Mouse (Mus musculus) gastrocnemius, postnatal 36 days (tissue): ENCODE measurements at regions not wholly inside any gene's neighbourhood (a gene's known extent, or its start where the extent isn't known, plus 50 kb on each side); places are given as distances from the start of the nearest gene placed in this dataset.

Source experiments
- DNase-seq, 2 experiments: peaks; one replicate each; pipeline ENCODE4 v3.0.0; 2022
- intact Hi-C: fragments of 180-260 bp; cut with DNase I; formaldehyde crosslinking; loops from one replicate; pipeline ENCODE4 v1.15.1; 2025

DNA sequence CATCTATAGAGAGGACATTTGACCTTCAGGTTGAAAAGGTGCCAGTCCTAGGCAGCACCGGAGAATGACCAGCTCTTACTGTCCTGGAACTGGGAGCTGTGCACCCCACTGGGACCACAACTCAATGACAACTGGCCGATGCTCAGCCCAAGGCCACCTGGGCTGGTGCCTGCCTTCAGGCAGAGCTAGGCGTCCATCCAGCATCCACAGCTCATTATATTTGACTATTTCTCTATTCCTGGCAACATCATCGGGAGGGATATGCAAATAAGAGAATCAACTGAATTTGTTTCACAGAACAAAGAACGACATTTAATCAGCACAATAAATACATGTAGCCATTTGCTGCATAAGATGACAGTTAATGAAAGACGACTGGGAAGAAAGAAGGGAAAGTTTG lies 149.0 kb upstream of the Gli2 start:
- intact Hi-C loops, result no loop called here
- no peak for DNase-seq

DNA sequence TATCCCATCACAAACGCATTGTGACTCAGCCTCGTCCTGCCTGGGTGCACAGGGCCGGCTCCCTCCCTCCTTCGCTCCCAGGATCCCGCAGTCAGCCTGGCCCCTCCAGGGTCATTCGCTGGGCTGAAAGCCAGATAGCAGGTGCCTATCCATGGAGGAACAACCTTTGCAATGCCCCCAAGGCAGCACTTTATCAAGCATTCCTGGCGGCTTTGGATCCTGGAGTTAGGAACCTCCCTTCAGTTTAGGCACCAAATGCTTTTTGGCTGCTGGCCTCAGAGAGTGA lies 143.9 kb upstream of the Gli2 start:
- DNase-seq, result no peak
- intact Hi-C loops, result no loop called here

DNA sequence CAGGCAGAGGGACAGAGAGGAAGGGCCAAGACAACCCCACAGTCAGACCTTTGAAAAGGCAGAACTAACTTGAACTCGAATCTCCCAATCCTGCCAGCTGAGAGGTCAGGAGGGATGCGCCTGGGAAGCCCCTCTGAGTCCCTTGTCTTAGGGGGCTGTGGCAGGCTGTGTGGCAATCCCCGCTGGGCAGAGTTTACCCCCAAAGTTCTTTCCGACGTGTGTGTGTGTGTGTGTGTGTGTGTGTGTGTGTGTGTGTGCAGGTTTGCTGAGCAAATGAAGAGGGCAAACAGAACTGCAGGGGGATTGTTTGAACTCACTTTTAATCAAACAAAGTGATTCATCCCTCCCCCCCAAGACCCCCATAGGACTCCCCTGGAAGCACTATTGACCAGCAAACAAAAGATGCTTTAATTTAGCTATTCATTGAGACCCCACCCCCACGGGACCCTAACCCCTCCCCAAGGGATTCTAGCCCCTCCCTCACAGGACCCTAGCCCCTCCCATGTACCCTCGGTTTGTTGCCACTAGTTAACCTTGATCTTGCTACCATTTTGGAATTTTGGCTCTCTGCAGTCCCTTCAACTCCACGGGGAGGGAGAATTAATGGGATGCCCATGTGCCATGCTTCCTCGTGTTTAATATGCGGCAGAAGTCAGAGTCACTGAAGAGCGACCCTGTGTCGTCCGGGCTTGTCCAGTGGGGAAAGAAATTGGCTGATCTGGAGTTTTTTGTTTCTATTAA lies 143.4 kb upstream of the Gli2 start:
- DNase-seq, result no peak
- intact Hi-C loops, result no loop called here

DNA sequence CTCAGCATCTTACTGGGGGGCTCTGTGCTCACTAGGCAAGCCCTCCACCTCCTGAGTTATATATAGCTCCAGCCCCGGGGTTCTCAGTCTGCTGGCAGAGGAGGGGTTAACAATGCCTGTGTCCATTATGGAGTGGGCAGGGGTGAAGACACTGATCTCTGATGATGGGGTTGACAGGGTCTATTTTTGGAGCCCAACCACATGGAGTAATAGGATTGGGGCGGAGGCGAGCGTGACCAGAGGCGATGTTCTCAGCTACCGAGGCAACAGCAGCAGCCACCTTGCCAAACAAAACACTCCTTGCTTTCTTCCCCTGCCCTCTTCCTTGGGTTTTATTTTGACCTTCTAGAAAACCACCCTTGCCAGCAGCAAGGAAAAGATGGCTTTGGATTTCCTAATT lies 141.1 kb upstream of the Gli2 start:
- intact Hi-C loops, result no loop called here
- DNase-seq, result no peak

DNA sequence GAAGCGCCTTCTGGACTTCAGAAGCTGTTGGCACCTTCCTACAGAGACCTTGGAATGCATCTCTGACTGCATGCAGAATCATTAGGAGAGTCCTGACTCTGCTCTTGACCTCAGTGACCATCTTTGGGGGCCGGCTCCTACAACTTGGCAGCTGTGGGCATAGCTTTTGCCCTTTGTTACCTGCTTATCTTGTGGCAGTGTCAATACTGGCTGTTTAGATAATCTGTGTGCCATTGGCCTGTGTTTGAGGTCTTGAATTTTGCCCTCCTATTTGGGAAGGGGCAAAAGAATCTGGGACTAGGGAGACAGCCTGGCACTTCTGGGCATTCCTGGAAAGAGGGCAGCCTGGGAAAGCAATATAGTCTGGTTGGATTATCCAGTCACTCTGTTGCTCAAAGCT lies 137.8 kb upstream of the Gli2 start:
- intact Hi-C loops, result no loop called here
- no peak for DNase-seq

DNA sequence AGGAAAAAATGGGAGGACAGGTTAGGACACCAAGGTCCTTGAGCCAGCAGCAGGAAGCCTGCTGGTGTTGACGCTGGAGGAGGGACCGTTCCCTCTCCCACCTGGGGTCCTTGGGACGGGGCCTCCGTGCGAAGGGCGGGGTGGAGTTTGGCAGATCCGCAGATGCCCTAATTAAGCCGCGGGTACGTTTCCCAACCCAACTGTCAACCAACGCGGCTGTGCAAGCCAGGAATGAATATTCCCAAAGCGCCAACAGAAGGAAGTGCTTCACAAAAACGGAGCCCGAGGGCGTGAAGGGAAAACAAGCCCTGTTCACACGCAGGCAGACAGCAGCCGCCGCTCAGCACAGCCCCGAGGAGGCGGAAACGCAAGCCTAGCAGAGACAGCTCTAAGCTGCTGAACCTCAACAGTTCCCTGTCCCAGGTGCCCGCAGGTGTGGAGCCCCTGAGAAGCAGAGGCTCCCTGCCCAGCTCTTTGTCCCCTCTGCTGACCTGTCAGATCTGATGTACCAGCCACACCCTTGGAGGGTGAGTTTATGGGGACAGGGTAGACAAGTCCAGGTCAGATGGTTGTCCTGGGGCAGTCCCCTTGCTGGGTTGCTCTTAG lies 136.1 kb upstream of the Gli2 start:
- DNase-seq, result no peak
- intact Hi-C loops, result no loop called here

DNA sequence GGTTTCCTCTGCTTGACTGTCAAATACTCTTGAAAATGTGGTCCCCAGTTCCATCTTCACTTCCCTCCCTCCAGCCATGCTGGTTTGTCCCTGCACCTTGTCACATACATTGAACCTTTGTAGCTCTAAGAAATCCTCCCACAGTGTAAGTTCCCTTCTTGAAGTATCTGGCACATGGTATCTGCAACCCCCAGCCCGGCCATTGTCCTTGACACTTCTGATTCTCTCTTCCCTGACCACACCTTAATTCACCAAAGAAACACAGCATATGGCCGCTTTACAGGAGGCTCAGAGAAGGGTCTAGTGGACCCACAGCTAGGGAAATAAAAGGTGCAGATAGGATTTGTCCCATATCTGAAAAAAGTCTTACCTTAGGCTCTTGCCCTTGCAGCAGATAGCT lies 133.9 kb upstream of the Gli2 start:
- no peak for DNase-seq
- intact Hi-C loops, result no loop called here

DNA sequence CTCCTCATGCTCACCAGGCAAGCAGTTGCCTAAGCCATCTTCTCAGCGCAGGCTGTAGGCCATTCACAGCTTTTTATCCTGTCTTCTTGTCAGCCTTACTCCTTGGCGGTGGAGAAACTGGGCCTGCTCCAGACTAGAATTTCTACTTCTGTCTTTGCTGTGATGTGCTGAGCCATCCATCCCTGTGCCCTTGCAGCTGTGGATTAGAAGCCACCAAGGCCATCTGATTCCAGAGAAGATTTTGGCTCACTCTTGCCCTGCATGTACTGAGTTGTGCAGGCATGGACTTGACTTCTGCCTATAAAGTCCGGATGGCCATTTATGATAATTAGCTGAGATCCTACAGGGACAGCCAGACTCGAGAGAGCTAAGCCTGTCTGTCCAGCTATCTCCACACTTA lies 133.4 kb upstream of the Gli2 start:
- no peak for DNase-seq
- intact Hi-C loops, result no loop called here

DNA sequence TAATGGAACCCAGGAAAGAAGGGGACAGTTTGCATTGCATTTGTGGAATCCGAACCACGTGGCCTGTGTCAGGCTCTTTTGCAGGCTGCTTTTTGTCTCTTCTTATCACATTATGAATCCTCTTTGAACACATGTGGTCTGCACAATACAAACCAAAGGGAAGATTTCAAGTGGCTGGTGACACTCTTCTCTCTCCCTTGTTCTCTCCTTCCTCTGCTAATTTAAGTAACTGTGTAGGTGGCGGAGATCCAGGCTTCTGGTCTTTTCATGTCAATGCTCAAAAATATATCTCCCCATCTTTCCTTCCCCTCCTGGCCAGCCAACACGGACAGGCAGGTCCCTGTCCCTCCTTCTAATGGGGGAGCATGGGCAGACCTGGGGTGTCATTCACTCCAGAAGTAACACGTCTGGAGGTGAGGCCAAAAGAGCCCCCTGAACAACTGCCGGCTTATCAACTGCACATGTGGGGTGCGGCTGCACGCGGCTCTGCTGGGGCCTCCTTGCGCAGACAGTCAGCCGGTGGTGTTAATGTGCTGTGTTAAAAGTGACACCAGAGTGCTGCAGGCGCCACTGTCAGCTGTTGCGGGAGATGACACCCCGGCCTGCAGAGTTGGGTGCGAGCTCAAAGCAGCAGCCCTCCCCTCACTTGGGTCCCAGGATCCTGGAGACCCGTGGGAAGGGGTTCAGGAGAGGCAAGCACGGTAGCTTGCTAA lies 130.3 kb upstream of the Gli2 start:
- intact Hi-C loops, result no loop called here
- DNase-seq, result no peak

DNA sequence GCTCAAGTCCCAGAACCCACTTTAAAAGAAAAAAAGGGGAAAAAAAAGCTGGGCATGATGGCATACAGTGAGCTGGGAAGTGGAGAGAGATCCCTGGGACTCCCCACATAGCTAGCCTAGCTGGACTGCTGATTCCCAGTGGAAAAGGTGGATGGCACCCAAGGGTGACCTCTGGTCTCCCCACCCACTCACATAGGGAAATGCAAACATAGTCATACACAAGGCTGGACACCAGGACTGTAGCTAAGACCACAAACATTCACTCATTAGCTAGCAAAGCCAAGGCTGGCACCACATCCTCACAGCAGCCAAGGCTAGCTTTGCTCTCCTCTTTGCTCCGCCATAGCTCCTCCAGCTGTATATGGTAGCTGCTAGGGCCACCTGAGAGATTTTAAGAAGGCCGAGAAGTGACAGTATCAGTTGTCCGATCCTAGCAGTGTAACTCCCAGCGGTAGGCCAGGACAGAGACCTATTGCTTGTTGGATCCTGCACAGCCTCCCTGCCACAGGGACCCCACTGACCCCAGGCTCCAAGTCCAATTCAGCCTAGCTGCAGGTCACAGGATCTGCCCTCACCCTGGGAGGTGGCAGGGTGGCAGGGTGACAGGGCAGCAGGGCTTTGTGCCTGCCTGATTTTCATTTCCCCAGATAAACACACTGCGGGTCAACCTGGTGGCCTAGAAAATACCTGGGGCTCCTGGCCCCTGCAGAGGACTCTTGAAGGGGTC lies 119.8 kb upstream of the Gli2 start:
- intact Hi-C loops, result no loop called here
- DNase-seq, result no peak

DNA sequence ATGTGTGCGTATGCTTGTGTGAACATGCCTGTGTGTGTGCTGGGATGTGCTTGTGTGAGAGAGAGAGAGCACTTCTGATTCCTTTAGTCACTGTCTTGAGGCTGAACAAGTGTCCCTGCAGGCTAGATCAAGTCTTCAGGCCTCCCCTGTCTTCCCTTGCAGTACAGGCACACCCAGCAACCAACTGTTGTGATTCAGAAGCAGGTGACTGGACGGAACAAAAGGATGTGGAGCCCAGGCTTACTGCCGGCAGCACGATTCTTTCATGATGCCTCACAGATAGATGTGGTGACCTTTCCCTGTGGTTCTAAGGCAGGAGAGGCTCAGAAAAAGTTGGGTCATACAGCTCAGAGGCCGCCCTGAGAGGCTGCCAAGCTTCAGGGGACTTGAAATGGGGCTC lies 114.0 kb upstream of the Gli2 start:
- DNase-seq, result no peak
- intact Hi-C loops, result no loop called here

DNA sequence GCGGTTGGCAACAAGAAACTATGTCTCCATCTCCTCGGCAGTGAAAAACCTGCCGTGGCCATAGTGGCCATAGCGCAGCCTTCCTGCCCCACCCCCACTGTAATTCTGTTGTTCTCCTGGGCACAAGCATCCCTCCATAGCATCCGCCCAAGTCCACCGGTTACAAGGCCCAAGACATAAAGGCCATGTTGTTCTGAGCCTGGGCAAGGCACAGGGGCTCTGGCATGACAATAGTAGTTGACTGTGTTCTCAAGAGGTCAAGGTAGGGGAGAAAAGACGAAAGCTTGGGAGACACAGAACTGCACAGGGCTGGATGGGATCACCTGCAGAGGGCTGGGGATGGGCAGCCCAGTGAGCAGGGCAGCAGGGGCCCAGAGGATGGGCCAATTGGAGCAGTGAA lies 112.9 kb upstream of the Gli2 start:
- no peak for DNase-seq
- intact Hi-C loops, result no loop called here

DNA sequence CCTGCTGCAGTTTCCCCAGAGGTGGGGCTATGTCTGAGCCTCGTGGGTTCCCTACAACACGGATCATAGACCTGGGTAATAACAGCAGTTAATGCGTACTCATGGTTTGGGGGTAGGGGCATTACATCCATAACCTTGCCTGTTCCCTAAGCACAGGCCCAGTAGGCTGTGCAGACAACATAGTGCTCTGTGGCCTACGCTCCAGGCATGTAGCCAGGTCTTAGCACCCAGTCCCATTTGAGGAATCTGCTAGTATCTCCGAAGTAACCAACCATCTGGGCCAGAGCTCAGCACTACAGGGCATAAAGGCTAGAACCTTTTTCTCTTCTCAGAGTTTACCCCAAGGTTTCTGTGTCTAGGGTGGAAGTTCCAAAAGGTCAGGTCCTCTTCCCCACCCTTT lies 111.4 kb upstream of the Gli2 start:
- DNase-seq, result no peak
- intact Hi-C loops, result no loop called here

DNA sequence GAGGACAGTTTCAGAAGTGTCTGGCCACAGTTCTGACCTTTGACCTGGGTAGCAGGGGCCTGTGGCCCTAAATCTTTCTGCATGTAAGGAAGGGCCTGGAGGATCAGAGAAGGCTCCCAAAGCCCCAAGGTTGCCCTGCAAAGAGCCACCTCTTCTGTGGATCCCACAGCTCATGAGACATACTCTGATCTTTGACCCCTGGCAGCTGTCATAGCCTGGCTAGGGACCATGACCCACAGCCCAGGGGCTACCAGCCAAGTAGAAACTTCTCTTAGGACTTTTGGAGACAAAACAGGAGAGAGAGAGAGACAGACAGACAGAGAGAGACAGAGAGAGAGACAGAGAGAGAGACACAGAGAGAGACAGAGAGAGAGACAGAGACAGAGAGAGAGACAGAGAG lies 110.4 kb upstream of the Gli2 start:
- intact Hi-C loops, result no loop called here
- DNase-seq, result no peak

DNA sequence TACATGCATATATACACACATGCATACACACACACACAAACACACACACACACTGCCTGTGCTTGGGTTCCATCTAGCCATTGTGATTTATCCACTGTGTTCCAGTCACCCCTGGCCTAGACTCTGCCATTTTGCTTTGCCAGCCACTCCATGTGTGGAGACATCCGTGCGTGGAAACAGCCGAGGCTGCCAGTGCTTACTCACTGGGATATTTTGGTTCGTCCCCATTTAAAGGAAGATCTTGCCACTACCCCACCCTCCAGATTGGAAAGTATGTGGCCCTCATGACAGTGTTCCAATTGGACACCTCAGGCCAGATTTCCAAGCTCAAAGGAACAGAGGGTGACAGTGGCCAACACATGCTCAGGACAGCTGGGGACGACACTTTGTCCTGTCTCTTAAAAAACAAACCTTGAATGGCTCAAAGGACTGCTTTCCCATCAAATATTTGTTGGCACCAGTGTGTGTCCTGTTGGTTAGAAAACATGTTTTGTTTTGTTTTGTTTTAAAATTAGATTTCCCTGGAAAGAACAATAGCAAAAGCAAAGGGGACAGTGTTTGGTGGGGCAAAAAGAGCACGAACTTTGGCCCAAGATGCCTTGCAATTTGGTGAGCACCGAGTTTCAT lies 109.8 kb upstream of the Gli2 start:
- intact Hi-C loops, result no loop called here
- peak in 1 of 2 experiments; percentile 19 for DNase-seq

DNA sequence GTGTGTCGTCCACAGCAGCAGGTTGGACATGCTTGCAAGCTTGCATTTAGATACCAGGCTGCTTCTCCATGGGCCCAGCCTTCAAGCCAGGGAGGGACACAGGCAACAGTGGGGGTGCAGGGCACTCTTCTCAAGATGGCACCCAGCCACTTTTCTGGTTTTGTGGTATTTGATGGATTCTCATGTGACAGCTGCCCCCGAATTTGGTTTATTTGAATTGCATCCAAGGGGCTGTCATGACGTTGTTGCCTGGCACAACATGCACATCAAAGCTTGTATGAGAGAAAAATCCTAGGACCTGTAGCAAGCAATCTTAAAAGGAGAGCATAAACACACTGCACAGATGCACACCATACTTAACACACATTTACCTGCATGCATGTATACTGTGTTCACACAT lies 108.3 kb upstream of the Gli2 start:
- no peak for DNase-seq
- intact Hi-C loops, result no loop called here

DNA sequence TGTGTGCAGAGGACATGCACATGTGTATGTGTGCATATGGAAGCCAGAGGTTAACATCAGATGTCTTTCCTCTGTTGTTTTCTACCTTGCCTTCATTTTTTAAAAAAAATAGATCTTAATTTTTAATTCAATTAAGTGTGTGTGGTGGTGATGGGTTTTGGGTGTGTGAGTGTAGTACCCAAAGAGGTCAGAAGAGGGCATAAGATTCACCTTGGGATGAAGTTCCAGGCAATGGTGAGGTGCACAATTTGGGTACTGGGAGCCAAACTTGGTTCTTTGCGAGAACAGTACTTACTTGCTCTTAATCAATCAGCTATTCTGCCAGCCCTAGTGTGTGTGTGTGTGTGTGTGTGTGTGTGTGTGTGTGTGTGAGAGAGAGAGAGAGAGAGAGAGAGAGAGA lies 106.9 kb upstream of the Gli2 start:
- intact Hi-C loops, result no loop called here
- no peak for DNase-seq

DNA sequence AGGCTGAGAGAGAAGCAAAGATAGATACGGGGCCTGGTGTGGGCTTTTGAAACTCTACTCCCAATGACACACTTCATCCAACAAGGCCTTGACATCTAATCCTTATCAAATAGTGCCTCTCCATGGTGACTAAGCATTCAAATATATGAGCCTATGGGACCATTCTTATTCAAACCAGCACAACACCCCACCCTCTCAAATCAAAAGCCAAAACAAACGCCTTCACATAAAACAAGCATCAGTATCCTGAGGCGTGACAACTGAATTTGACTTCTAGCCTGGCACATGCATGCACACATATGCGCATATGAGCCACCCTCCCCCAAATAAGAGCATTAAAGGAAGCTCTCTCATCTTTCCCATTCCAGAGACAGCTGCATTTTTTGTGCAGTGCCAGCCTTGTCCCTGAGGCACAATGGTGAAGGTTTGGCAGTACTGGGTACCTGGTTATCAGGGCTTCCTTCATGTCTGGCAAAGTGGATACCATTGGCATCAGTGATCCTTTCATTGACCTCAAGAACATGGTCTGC lies 103.8 kb upstream of the Gli2 start:
- intact Hi-C loops, result no loop called here

DNA sequence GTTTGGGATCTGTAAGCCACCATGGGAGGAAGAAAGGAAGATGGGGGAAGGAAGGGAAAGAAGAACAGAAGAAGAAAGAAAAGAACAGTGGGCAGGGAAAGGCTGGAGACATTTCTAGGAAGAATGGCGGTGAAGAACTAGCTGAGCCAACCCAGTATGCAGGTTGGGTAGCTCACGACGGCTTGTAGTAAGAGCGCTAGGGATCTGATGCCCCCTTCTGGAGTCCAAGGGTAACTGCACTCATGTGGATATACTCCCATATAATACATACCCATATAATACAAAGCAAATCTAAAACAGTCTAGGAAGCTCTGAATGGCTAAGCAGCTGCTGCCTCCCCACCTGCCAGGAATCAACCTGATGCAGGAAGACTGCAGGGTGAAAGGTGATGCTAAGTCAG lies 100.2 kb upstream of the Gli2 start:
- no peak for DNase-seq
- intact Hi-C loops, result no loop called here

More for the DNA sequence above, 103.8 kb upstream of the Gli2 start:
- no peak for DNase-seq

DNA sequence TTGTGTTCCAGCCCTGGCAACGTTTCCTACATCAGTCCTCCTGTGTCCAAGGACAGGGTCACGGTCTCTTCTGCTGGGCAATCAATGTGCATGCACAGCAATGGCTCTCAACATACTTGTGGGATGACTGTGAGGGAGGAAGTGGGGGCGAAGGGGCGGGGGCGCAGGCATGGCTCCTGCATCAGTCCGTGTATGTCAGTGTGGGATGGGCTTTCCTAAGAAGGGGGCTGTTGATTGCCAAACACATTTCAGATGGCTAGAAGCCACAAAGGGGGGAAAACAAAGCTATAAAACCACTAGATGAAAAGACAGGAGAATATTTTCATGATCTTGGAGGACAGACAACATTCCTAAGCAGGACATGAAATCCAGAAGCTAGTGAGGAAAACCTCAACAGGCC lies 99.4 kb upstream of the Gli2 start:
- intact Hi-C loops, result no loop called here
- no peak for DNase-seq

DNA sequence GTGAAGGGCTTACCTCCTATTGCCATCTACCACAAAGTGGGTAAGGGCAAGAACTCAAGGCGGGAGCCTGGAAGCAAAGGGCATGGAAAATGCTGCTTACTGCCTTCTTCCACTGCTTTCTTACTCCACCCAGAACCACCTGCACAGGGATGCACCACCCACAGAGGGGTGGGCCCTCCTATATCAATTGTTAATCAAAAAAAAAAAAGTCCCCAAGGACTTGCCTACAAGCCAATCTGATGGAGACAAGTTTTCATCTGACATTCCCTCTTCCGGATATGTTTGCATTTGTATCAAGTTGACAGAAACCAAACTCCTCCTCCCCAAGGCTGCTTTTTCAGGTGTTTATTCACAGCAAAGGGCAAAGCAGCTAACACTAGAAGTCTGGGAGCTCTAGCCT lies 94.1 kb upstream of the Gli2 start:
- intact Hi-C loops, result no loop called here

More for the DNA sequence above, 94.1 kb upstream of the Gli2 start:
- DNase-seq, result no peak
